Mouse (Mus musculus): Measurements from ENCODE around the gene Chst4.

DNA sequence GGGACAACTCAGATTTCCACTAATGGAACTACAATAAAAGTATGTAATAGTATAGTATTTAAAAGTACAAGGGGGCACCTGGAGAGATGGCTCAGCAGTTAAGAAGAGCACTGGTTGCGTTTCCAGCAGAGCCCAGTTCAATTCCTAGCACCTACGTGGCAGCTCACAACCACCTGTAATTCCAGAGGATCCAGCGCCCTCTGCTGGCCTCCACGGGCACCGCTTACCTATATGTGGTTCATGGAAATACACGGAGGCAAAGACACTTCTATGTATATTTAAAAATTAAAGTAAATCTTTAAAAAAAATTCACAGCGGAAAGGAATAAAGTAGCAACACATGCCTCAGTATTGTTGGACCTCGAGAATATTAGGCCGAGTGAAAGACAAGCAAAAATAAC, 36.6 kb downstream of the Chst4 start:
- TF ChIP-seq POLR2AphosphoS5 (IDR thresholded peaks at IDR 0.05; ENCODE audit: insufficient replicate concordance, low read depth, low read length): no peak
- peak; percentile 32; the same call in 1 of the 2 replicates for TF ChIP-seq CTCF (IDR thresholded peaks at IDR 0.05; ENCODE audit: low read depth, low read length)
- no peak for TF ChIP-seq GATA1 (IDR thresholded peaks at IDR 0.05; ENCODE audit: borderline replicate concordance, low read length)
